Mouse (Mus musculus): Measurements from ENCODE around the gene Dock4. TPM values are rescaled to one million over a fixed set of nuclear protein-coding genes. Genes with fewer than 3 reads are reported as not detected.
A peak's percentile ranks its signal among the peaks of the same experiment; 100 is the strongest.

The Dock4 gene
- polyA plus RNA-seq, 1 experiment, result 12.7 TPM

DNA sequence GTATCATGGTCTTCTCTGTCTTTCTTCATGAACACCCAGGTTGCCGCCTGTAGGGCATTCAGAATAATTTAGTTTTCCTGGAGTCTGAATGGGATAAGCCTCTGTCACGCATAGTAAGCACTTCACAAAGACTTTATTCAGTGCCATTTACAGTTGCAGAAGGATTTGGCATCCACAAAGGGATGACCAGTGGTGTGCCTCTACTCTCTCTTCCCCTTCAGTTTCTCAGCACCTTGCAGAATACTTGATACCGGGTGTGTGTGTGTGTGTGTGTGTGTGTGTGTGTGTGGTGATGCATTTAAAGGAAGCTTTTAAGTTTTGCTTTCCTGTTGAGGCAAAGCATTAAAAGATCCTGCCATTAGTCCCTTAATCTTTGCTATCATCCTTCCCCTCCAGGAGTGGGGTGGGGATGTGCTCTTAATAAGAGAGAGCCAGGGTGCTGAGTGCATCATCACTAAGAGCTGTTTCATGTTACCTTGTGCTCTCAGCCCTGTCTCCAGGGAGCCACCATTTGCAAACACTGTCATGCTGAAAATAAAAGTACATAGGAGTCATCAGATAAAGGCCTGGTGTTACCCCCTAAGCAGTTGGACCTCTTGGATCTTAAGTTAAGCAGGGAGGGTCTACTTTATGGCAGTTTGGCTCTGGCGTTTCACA is 211.6 kb downstream of the Dock4 start:
- no peaks in the 10 kb centered on the region for H3K4me1 ChIP-seq (ENCODE audit: control insufficient read depth, insufficient read depth, low read length)
- H3K9me3 ChIP-seq (replicated peaks; ENCODE audit: control insufficient read depth, insufficient read depth, low read length, poor library complexity, severe bottlenecking), result no peaks in the 10 kb centered on the region
- no peak overlapping the region for H3K4me3 ChIP-seq (ENCODE audit: low read depth, low read length)
- H3K9ac ChIP-seq (ENCODE audit: low read depth, poor library complexity, severe bottlenecking), result no peak overlapping the region
- no peak for TF ChIP-seq POLR2A (IDR thresholded peaks at IDR 0.05; ENCODE audit: insufficient read depth, low read length)
- TF ChIP-seq CTCF (IDR thresholded peaks at IDR 0.05; ENCODE audit: low read depth, low read length), result no peak
- no peak for TF ChIP-seq EP300 (IDR thresholded peaks at IDR 0.05; ENCODE audit: insufficient read depth, low read depth, low read length)
- no peaks in the 10 kb centered on the region for H3K27me3 ChIP-seq (ENCODE audit: control insufficient read depth, insufficient read depth, low read length, poor library complexity, severe bottlenecking)
- no peaks in the 10 kb centered on the region for H3K36me3 ChIP-seq (ENCODE audit: control insufficient read depth, insufficient read depth, low read length, poor library complexity, severe bottlenecking)
- no peak overlapping the region for H3K27ac ChIP-seq (ENCODE audit: insufficient read depth, low read length)

DNA sequence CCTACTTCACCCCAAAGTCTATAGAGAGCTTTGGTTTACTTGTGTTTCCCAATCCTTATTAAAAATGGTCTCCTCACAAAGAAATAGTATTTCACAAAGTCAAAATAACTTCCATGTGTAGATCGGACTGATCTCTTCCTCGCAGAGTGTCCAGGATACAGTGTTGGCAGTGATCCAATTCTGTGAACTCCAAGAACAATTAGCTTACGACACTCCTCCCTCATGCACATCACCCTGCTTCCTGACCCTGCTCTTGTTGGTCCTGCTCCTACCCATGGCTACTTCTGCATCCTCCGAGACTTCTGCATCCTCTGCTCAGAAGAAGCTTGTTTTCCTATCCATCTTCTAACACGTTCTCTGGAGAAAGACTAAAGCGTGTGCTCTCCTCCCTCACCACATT is 213.9 kb downstream of the Dock4 start:
- Histone ChIP-seq H3K9ac (ENCODE audit: low read depth, poor library complexity, severe bottlenecking) (no peak overlapping the region), H3K36me3 (ENCODE audit: control insufficient read depth, insufficient read depth, low read length, poor library complexity, severe bottlenecking) (no peaks in the 10 kb centered on the region), H3K4me3 (ENCODE audit: low read depth, low read length) (no peak overlapping the region), H3K4me1 (ENCODE audit: control insufficient read depth, insufficient read depth, low read length) (no peaks in the 10 kb centered on the region), H3K27ac (ENCODE audit: insufficient read depth, low read length) (no peak overlapping the region), H3K27me3 (ENCODE audit: control insufficient read depth, insufficient read depth, low read length, poor library complexity, severe bottlenecking) (no peaks in the 10 kb centered on the region), H3K9me3 (replicated peaks; ENCODE audit: control insufficient read depth, insufficient read depth, low read length, poor library complexity, severe bottlenecking) (no peaks in the 10 kb centered on the region)
- TF ChIP-seq CTCF (IDR thresholded peaks at IDR 0.05; ENCODE audit: low read depth, low read length) (no peak), POLR2A (IDR thresholded peaks at IDR 0.05; ENCODE audit: insufficient read depth, low read length) (no peak), EP300 (IDR thresholded peaks at IDR 0.05; ENCODE audit: insufficient read depth, low read depth, low read length) (no peak)

DNA sequence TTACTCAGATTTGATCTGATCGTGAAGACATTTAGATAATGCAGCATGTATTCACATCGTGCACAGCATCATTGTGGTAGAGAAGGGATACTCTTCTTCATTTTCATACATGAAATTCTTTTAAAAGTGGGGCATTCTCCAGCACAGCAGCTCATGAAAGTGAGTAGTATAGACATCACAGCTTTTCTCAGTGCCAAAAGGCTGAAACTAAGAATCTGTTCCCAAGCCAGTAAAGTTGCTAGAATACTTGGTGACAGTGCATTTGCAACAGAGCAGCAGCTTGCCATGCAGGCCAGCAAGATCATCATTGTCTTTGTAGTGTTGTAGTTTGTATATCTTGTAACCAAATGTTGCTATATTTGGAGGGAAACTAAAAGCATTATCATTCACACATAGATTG is 223.7 kb downstream of the Dock4 start:
- no peak overlapping the region for H3K9ac ChIP-seq (ENCODE audit: low read depth, poor library complexity, severe bottlenecking)
- H3K9me3 ChIP-seq (replicated peaks; ENCODE audit: control insufficient read depth, insufficient read depth, low read length, poor library complexity, severe bottlenecking), result no peaks in the 10 kb centered on the region
- H3K4me3 ChIP-seq (ENCODE audit: low read depth, low read length), result no peak overlapping the region
- H3K4me1 ChIP-seq (ENCODE audit: control insufficient read depth, insufficient read depth, low read length), result no peaks in the 10 kb centered on the region
- no peak for TF ChIP-seq POLR2A (IDR thresholded peaks at IDR 0.05; ENCODE audit: insufficient read depth, low read length)
- TF ChIP-seq EP300 (IDR thresholded peaks at IDR 0.05; ENCODE audit: insufficient read depth, low read depth, low read length), result no peak
- no peak for TF ChIP-seq CTCF (IDR thresholded peaks at IDR 0.05; ENCODE audit: low read depth, low read length)
- H3K27me3 ChIP-seq (ENCODE audit: control insufficient read depth, insufficient read depth, low read length, poor library complexity, severe bottlenecking), result no peaks in the 10 kb centered on the region
- no peaks in the 10 kb centered on the region for H3K36me3 ChIP-seq (ENCODE audit: control insufficient read depth, insufficient read depth, low read length, poor library complexity, severe bottlenecking)
- no peak overlapping the region for H3K27ac ChIP-seq (ENCODE audit: insufficient read depth, low read length)

DNA sequence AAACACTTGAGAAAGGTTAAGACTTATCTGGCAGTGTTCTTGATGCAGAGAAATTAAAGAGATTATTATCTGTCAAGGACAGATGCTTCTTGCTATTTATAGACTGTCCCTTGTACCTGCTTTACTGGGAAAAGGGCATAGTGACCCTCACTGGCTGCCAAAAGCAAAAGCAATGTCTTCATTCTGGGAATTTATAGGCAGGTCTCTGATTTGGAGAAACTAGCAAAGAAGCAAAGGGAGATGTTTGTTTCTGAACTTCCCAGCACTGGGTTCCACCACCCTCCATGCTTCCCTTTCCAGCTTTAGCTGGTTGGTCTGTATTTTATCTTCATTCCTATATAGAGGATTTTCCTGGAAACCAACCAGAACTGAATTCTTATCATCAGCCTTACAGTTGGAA is 225.0 kb downstream of the Dock4 start:
- Histone ChIP-seq H3K4me1 (ENCODE audit: control insufficient read depth, insufficient read depth, low read length) (no peaks in the 10 kb centered on the region), H3K4me3 (ENCODE audit: low read depth, low read length) (no peak overlapping the region)
- TF ChIP-seq EP300 (IDR thresholded peaks at IDR 0.05; ENCODE audit: insufficient read depth, low read depth, low read length), result no peak
- no peak for TF ChIP-seq POLR2A (IDR thresholded peaks at IDR 0.05; ENCODE audit: insufficient read depth, low read length)

DNA sequence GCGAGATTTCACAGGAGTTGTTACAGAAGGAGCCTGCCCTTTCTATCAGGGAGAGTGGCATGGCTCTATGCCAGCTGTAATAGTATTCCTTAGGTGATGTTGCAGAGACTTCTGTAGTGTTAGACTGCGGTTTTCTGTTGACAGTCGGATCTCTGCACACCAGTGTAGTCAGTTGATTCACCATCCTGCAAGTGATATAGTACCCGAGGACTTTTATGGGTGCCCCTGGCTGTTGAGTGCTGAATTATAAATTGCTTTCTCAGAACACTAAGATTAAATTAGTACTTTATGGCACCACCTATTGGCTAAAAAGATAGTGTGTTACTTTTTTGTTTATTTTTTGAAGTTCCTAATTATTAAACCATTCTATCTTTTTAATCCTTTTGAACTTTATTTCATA is 234.0 kb downstream of the Dock4 start:
- Histone ChIP-seq H3K4me3 (ENCODE audit: low read depth, low read length) (no peak overlapping the region), H3K9me3 (replicated peaks; ENCODE audit: control insufficient read depth, insufficient read depth, low read length, poor library complexity, severe bottlenecking) (no peaks in the 10 kb centered on the region), H3K27ac (ENCODE audit: insufficient read depth, low read length) (no peak overlapping the region), H3K27me3 (ENCODE audit: control insufficient read depth, insufficient read depth, low read length, poor library complexity, severe bottlenecking) (no peaks in the 10 kb centered on the region), H3K36me3 (ENCODE audit: control insufficient read depth, insufficient read depth, low read length, poor library complexity, severe bottlenecking) (no peaks in the 10 kb centered on the region), H3K9ac (ENCODE audit: low read depth, poor library complexity, severe bottlenecking) (no peak overlapping the region), H3K4me1 (ENCODE audit: control insufficient read depth, insufficient read depth, low read length) (no peaks in the 10 kb centered on the region)
- TF ChIP-seq POLR2A (IDR thresholded peaks at IDR 0.05; ENCODE audit: insufficient read depth, low read length) (no peak), EP300 (IDR thresholded peaks at IDR 0.05; ENCODE audit: insufficient read depth, low read depth, low read length) (no peak), CTCF (IDR thresholded peaks at IDR 0.05; ENCODE audit: low read depth, low read length) (no peak)

More for the DNA sequence above, 225.0 kb downstream of the Dock4 start:
- H3K36me3 ChIP-seq (ENCODE audit: control insufficient read depth, insufficient read depth, low read length, poor library complexity, severe bottlenecking), result no peaks in the 10 kb centered on the region
- no peaks in the 10 kb centered on the region for H3K9me3 ChIP-seq (replicated peaks; ENCODE audit: control insufficient read depth, insufficient read depth, low read length, poor library complexity, severe bottlenecking)
- H3K27ac ChIP-seq (ENCODE audit: insufficient read depth, low read length), result no peak overlapping the region
- H3K9ac ChIP-seq (ENCODE audit: low read depth, poor library complexity, severe bottlenecking), result no peak overlapping the region
- no peaks in the 10 kb centered on the region for H3K27me3 ChIP-seq (ENCODE audit: control insufficient read depth, insufficient read depth, low read length, poor library complexity, severe bottlenecking)

DNA sequence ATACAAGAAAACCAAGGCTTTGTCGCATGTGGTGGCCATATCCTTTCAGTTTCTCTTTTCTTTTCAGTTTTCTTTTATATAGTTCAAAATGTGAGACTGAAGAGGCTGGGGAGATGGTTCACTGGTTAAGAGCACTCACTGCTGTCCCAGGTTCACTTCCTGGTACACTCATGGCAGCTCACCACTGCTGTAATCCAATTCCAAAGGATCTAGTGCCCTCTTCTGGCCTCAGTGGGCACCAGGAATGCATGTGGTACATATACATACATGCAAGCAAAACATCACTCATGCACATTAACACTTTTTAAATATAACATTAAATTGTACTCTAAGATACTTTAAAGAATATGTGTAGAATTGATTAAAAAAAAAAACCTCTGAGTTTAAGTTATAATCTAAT is 234.8 kb downstream of the Dock4 start:
- TF ChIP-seq EP300 (IDR thresholded peaks at IDR 0.05; ENCODE audit: insufficient read depth, low read depth, low read length) (no peak), CTCF (IDR thresholded peaks at IDR 0.05; ENCODE audit: low read depth, low read length) (peak; percentile 57), POLR2A (IDR thresholded peaks at IDR 0.05; ENCODE audit: insufficient read depth, low read length) (no peak)
- Histone ChIP-seq H3K9ac (ENCODE audit: low read depth, poor library complexity, severe bottlenecking) (no peak overlapping the region), H3K4me1 (ENCODE audit: control insufficient read depth, insufficient read depth, low read length) (no peaks in the 10 kb centered on the region), H3K27ac (ENCODE audit: insufficient read depth, low read length) (no peak overlapping the region), H3K4me3 (ENCODE audit: low read depth, low read length) (no peak overlapping the region), H3K9me3 (replicated peaks; ENCODE audit: control insufficient read depth, insufficient read depth, low read length, poor library complexity, severe bottlenecking) (no peaks in the 10 kb centered on the region), H3K27me3 (ENCODE audit: control insufficient read depth, insufficient read depth, low read length, poor library complexity, severe bottlenecking) (no peaks in the 10 kb centered on the region), H3K36me3 (ENCODE audit: control insufficient read depth, insufficient read depth, low read length, poor library complexity, severe bottlenecking) (no peaks in the 10 kb centered on the region)
